Mouse (Mus musculus): ENCODE results near the gene Hpf1.

DNA sequence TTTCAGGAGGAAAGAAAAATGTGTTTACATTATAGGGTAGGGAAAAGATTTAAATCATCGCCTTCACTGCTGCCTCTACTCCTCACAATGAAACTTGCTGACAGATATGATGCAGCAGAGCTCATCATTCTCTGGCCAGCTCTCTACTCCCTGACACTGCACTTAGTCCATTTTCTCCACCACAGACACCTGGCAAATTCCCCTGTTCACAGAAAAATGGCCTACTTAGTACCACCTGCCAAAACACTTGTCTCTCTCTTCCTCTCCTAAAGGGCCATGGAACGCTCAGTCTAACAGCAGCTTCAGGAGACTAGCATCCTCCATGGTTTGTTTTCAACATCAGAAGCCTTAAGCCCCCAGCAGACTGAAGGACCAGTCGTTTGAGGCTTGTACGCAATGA lies 61.1 kb downstream of the Hpf1 start:
- TF ChIP-seq CTCF (IDR thresholded peaks at IDR 0.05; ENCODE audit: control insufficient read depth, insufficient read depth, low read length), result no peak
- TF ChIP-seq POLR2A (IDR thresholded peaks at IDR 0.05; ENCODE audit: borderline replicate concordance, control insufficient read depth, low read depth, low read length), result no peak

All from bone marrow, adult 2 months (tissue).